Mouse (Mus musculus) erythroblast, adult 5-6 weeks (primary cell): ENCODE results near the gene Tnni2. TPM values are rescaled to one million over a fixed set of nuclear protein-coding genes. Genes with fewer than 3 reads are reported as not detected.

ENCODE experiments used
- ATAC-seq: replicated peaks from 2 replicates; pipeline ENCODE4 v1.8.0; 2016; ENCODE audit warnings: moderate number of reproducible peaks, mild to moderate bottlenecking, moderate TSS enrichment, inconsistent platforms; ENCODE audit not compliant: poor library complexity, low FRiP score, severe bottlenecking
- total RNA-seq, 2 experiments: library from RNA; stranded (forward) in 1 of 2; stranded (reverse) in 1 of 2; fragments of 150-400 nt in 1 of 2; fragments of 200-764, 138-1000 nt in 1 of 2; gene quantifications; 2 replicates each; pipeline versions ENCODE4 v1.2.3 to v1.2.4; 2015 to 2017; ENCODE audit warnings: low replicate concordance in 2 of 2

Tnni2 gene
- total RNA-seq, 2 experiments from 2014 or later = 6.4 to 19.6 TPM

DNA sequence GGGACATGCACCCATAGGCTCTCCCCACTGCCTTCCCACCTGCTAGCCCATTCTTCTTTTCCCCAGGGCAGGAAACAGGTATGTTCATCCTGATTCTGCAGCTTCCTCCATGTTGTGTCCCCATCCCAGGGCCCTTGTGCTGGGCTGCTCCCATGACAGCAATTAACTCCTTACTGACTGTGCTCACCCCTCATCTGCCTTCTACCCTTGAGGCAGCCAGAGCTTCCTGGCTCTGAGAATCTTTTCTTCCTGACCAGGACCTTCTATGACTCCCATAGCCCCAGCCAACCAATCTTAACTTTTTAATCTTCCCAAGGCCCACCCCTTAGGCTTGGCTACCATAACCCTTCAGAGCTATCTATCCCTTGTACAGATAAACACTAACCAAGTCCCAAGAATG, 37.7 kb downstream of the Tnni2 start:
- ATAC-seq = no peak

DNA sequence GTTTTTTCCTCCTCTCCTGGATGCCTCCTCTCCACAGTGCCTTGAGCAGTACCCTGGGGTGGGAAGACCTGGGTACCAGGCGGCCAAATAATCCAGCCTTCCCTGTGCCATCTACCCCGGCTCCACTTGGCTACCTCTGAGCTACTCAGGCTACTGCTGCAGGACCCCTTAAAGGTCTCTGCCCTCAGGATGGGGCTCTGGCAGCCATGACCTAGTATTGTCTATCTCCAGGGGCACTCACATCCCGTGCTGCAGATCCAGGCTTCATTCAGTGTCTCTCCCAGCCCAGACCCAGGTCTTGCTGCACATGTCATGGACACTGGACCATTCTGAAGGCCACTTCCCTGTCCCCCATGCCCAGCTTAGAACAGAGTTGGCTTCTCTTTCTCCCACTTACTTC, 38.3 kb downstream of the Tnni2 start:
- ATAC-seq = no peak

DNA sequence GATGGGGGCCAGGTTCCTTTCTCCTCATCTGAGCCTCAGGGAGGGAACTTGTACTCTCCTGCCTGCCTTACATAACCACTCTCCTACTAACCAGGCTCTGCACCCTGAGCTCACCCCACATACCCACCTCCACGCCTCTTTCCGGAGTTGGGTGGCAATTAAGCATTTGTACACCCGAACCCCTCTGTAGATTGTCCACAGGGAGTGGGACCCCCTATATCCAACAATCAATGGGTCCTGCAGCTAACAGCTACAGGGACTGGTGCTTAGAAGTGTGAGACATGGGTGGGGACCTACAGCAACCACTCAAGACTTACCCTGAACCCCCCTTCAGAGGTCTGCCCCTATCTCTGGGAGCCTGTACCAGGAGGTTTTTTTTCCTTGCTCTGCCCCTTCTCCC, 39.1 kb downstream of the Tnni2 start:
- ATAC-seq = no peak

DNA sequence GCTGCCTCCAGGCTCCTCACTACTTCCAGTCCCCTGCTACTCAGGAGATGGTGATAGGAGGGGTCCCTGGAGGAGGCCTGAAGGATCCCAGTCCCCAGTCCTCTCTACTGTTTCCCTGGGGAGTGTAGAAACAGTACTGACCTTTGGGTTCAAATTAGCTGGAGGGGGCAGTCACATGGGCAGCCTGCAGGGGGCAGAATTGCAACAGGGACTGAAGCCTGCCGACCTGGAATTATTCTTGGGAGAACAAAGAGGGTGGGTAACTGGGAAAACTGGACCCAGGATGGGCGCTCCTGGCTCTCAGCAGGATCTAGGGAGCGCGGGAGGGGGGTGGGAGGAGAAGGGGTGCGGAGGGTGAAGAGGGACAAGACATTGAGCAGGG, 39.6 kb downstream of the Tnni2 start:
- ATAC-seq = no peak

DNA sequence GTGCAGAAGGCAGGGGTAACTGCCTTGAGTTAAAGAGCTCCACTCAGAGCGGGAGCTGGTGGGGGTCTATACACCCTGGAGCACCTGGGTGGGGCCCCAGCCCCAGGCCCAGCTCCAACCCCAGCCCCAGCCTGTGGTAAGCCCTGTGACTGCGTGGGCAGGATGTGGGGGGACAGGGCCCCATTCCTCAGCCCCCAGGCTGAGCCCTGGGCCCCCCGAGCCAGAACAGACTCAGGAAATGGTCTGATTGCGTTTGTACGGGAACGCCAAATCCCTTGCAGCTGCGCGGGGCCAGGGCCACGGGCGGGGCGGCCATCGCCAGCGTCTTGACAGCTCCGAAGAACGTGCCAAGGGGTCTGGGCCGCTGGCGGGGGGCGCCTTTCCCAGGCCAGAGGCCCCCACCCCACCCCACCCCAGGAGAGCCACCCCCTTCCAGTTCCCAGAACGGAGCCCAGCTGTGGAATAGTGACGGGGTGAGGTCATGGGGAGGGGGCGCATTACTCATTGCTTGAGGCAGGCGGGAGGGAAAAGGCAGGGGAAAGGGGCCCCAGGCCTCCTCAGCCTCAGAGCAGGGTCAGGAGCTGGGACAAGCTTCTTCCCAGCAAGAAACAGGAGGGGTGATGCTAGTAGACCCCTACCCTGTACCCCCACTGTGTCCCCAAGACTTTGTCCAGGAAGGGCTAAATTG, 40.1 kb downstream of the Tnni2 start:
- ATAC-seq = no peak

DNA sequence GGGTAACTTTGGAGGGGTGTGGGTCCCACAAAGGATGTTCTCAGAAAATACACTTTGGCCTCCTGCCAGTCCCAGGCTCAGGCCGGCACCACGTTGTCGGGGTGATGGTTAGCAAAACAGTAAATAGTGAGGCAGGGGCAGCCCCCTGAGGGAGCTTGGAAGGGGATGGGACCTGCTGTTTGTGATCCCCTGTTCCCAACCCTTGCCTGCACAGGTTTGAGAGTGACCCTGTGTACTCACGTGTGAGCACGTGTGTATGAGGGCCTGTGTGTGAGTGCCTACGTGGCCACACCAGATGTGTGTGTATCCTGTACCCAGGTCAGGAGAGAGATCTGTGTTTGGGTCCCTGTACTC, 40.6 kb downstream of the Tnni2 start:
- ATAC-seq = no peak

DNA sequence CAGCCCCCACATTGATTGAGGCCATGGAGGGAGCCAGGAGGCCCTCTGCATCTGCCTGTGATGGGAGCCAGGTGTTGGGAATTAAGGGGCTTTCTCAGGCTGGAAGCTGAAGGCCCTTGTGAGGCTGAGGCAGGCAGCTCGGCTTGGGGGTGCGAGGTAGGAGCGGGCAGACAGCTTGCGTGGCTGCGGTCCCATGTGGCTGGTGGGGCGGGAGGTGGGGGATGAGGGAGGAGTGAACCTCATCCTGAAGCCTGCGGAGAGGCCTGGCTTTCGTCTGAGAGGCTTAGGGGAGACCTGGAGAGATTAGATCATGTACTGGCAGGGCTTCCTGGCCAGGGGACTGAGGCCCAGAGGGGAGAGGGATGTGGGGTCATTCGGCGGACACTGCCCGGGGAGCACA, 41.5 kb downstream of the Tnni2 start:
- ATAC-seq = no peak

DNA sequence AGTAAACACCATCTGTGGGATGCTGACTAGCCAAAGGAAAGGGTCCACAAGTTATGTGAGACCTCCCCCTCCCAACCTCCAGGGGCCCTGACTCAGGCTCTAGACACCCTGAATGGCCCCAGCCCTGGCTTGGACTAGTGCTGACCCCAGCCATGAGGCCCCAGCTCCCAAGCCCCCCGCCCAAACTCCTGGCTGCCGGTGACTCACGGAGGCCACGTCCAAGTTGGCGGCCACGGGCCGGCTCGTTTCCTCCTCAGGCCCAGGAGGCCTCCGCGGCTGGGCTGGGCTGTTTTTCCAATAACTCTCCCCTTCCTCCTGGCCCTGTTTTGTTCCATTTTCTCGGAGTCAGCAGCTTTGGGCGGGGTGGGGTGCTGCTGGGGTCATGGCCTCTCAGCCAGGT, 43.2 kb downstream of the Tnni2 start:
- no peak for ATAC-seq

DNA sequence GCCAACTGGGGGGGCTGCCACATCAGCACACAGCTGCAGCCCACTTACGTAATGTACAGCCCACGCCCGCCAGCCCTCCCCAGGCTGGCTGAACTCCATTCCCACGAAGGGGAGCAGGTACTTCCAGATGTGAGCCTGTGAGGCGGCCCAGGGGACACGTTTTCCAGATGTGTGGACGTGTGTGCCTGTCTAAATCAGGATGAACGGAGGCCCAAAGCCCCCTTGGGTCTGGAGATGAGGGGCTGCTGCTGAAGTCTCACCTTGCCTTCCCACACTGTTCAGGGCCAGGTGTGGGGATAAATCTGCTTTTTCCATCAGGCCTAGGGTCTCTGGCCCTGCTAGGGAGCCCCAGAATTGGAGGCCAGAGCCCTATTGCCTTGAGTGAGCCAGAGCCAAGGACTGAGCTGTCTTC, 45.1 kb downstream of the Tnni2 start:
- no peak for ATAC-seq

DNA sequence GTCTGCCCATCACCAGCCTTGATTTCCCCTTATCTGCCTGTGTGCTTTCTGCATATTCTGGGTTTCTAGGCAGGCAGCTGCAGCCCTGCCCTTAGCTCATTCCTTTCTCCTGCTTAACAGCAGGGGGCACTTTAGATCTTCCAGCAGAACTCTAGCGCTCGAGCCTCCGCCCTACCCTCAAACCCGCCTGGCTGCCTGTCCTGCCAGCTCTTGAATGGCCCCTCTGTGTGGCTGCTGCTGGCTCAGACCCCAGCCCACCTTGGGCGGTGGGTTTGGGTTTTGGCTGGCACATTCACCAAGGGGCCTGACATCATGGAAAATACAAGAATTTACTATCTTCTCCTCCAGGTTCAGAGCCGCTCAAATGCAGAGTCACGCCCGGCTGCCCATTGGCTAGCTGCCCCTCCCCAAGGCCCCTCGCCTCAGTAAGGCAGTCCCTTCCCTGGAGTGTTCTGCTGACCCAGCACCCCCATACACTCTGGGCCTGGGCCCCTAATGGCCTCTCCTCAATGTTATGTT, 45.8 kb downstream of the Tnni2 start:
- ATAC-seq = no peak

DNA sequence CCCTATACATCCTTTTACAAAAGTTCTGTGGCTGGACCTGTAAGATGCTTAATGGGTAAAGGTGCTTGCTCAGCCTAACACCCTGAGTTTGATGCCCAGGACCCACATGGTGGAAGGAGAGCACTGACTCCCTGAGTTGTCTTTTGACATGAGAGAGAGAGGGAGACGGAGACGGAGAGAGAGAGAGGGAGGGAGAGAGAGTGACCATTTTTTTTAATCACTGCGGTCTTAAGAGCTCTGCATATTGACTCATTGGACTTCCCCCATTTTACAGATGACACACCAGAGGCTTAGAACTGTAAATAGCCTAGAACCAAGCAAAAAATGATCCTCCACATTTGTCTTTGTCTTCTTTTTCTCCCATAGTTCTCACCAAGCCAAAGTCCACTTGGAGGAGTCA, 46.4 kb downstream of the Tnni2 start:
- ATAC-seq = no peak

DNA sequence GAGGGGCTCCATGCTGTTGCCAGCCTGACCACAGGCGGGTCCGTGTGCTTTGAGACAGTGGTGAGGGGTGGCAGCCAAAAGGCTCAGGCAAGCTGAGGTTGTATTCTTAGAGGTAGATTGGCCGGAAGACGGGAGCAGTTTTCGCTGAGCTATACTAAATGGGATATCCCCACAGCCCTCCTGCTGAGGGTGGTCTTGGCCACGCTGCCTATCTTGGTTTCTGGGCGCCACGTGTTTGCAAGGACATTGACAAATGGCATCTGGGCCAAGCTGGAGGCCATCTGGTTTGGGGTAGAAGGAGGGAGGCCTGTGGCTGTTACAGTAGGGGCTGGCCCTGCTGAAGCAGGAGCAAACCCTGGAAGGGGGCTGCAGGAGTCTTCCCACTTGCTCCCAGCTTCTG, 51.9 kb downstream of the Tnni2 start:
- ATAC-seq = no peak

Other genes with a start within 250 kb of the Tnni2 start
- not detected in 2 replicates for gene Krtap5-3, start 240.4 kb upstream of the Tnni2 start, total RNA-seq (2015; ENCODE audit: low replicate concordance)
- not detected in 2 replicates for gene Krtap5-3, start 240.4 kb upstream of the Tnni2 start, total RNA-seq (2017; ENCODE audit: low replicate concordance)
- gene Gm7579, start 229.9 kb upstream of the Tnni2 start, total RNA-seq (2015; ENCODE audit: low replicate concordance) = not detected in 2 replicates
- not detected in 2 replicates for gene Gm7579, start 229.9 kb upstream of the Tnni2 start, total RNA-seq (2017; ENCODE audit: low replicate concordance)
- gene Krtap5-5, start 211.8 kb upstream of the Tnni2 start, total RNA-seq (2015; ENCODE audit: low replicate concordance) = not detected in 2 replicates
- not detected in 2 replicates for gene Krtap5-5, start 211.8 kb upstream of the Tnni2 start, total RNA-seq (2017; ENCODE audit: low replicate concordance)
- not detected in 2 replicates for gene Gm40460, start 200.7 kb upstream of the Tnni2 start, total RNA-seq (2015; ENCODE audit: low replicate concordance)
- not detected in 2 replicates for gene Gm40460, start 200.7 kb upstream of the Tnni2 start, total RNA-seq (2017; ENCODE audit: low replicate concordance)
- gene Gm2431, start 183.5 kb upstream of the Tnni2 start, total RNA-seq (2015; ENCODE audit: low replicate concordance) = not detected in 2 replicates
- gene Gm2431, start 183.5 kb upstream of the Tnni2 start, total RNA-seq (2017; ENCODE audit: low replicate concordance) = not detected in 2 replicates
- not detected in 2 replicates for gene Gm4559, start 167.4 kb upstream of the Tnni2 start, total RNA-seq (2015; ENCODE audit: low replicate concordance)
- not detected in 2 replicates for gene Gm4559, start 167.4 kb upstream of the Tnni2 start, total RNA-seq (2017; ENCODE audit: low replicate concordance)
- not detected in 2 replicates for gene Krtap5-1, start 144.7 kb upstream of the Tnni2 start, total RNA-seq (2015; ENCODE audit: low replicate concordance)
- gene Krtap5-1, start 144.7 kb upstream of the Tnni2 start, total RNA-seq (2017; ENCODE audit: low replicate concordance) = not detected in 2 replicates
- not detected in 2 replicates for gene Krtap5-4, start 138.3 kb upstream of the Tnni2 start, total RNA-seq (2015; ENCODE audit: low replicate concordance)
- not detected in 2 replicates for gene Krtap5-4, start 138.3 kb upstream of the Tnni2 start, total RNA-seq (2017; ENCODE audit: low replicate concordance)
- gene Ifitm10, start 68.1 kb upstream of the Tnni2 start, total RNA-seq (2015; ENCODE audit: low replicate concordance) = 1.0 and 1.2 TPM in 2 replicates
- gene Ifitm10, start 68.1 kb upstream of the Tnni2 start, total RNA-seq (2017; ENCODE audit: low replicate concordance) = 0.42 TPM in 1 of 2 replicates, not detected in the other
- gene Gm49369, start 59.1 kb upstream of the Tnni2 start, total RNA-seq (2015; ENCODE audit: low replicate concordance) = not detected in 2 replicates
- 121 and 215 TPM in 2 replicates for gene Gm49369, start 59.1 kb upstream of the Tnni2 start, total RNA-seq (2017; ENCODE audit: low replicate concordance)
- gene Ctsd, start 53.8 kb upstream of the Tnni2 start, total RNA-seq (2015; ENCODE audit: low replicate concordance) = 138 and 155 TPM in 2 replicates
- gene Ctsd, start 53.8 kb upstream of the Tnni2 start, total RNA-seq (2017; ENCODE audit: low replicate concordance) = 126 and 150 TPM in 2 replicates
- not detected in 2 replicates for gene Syt8, start 7.0 kb upstream of the Tnni2 start, total RNA-seq (2015; ENCODE audit: low replicate concordance)
- not detected in 2 replicates for gene Syt8, start 7.0 kb upstream of the Tnni2 start, total RNA-seq (2017; ENCODE audit: low replicate concordance)
- 119 and 155 TPM in 2 replicates for gene Lsp1, start 19.0 kb downstream of the Tnni2 start, total RNA-seq (2015; ENCODE audit: low replicate concordance)
- 98.7 and 120 TPM in 2 replicates for gene Lsp1, start 19.0 kb downstream of the Tnni2 start, total RNA-seq (2017; ENCODE audit: low replicate concordance)
- gene Tnnt3, start 57.0 kb downstream of the Tnni2 start, total RNA-seq (2015; ENCODE audit: low replicate concordance) = not detected in 2 replicates
- gene Tnnt3, start 57.0 kb downstream of the Tnni2 start, total RNA-seq (2017; ENCODE audit: low replicate concordance) = 2.0 TPM in 1 of 2 replicates, not detected in the other
- gene Mrpl23, start 90.9 kb downstream of the Tnni2 start, total RNA-seq (2015; ENCODE audit: low replicate concordance) = not detected in 2 replicates
- gene Mrpl23, start 90.9 kb downstream of the Tnni2 start, total RNA-seq (2017; ENCODE audit: low replicate concordance) = 3.7 and 8.1 TPM in 2 replicates
- gene Igf2, start 225.0 kb downstream of the Tnni2 start, total RNA-seq (2015; ENCODE audit: low replicate concordance) = not detected in 2 replicates
- not detected in 2 replicates for gene Igf2, start 225.0 kb downstream of the Tnni2 start, total RNA-seq (2017; ENCODE audit: low replicate concordance)
- gene Gm49394, start 228.1 kb downstream of the Tnni2 start, total RNA-seq (2015; ENCODE audit: low replicate concordance) = not detected in 2 replicates
- not detected in 2 replicates for gene Gm49394, start 228.1 kb downstream of the Tnni2 start, total RNA-seq (2017; ENCODE audit: low replicate concordance)